Mouse (Mus musculus): ENCODE data around the gene Wdr91. TPM values are rescaled to one million over a fixed set of nuclear protein-coding genes. Genes with fewer than 3 reads are reported as not detected.
A peak's percentile ranks its signal among the peaks of the same experiment; 100 is the strongest.

The Wdr91 gene
- polyA plus RNA-seq, 1 experiment from 2014 or later = 195 TPM

GRCm38 (mm10) chr6:34879101-34879740, 31.5 kb downstream of the Wdr91 start:
- Histone ChIP-seq H3K36me3 (ENCODE audit: inconsistent target) (peaks cover 40% of the 10 kb centered on the region), H3K4me3 (ENCODE audit: inconsistent target) (no peak overlapping the region), H3K79me2 (ENCODE audit: inconsistent target) (peaks cover 24% of the 10 kb centered on the region; the same call in 1 of the 2 replicates), H3K27ac (peak overlapping the region; percentile 68)
- 86% methylated on average over 16 of the region's 16 CpGs for WGBS (ENCODE audit: missing documents)

- WGBS (ENCODE audit: missing documents) = 1% methylated on average over 41 of the region's 56 CpGs
- peaks cover 30% of the 10 kb centered on the region; the same call in 1 of the 2 replicates for H3K36me3 ChIP-seq (ENCODE audit: inconsistent target)
Measured at GRCm38 (mm10) chr6:34877509-34878321, 33.0 kb downstream of the Wdr91 start, which contains the start of gene Cyren. Cyren (minus strand) TSS chr6:34878060.

GRCm38 (mm10) chr6:34876835-34877156, 33.9 kb downstream of the Wdr91 start:
- peak overlapping the region; percentile 99 for H3K27ac ChIP-seq
- H3K36me3 ChIP-seq (ENCODE audit: inconsistent target) = peaks cover 27% of the 10 kb centered on the region; the same call in 1 of the 2 replicates
- peak overlapping the region; percentile 61; the same call in 1 of the 2 replicates for H3K4me3 ChIP-seq (ENCODE audit: inconsistent target)
- WGBS (ENCODE audit: missing documents) = 30% methylated on average over 2 of the region's 2 CpGs
- H3K79me2 ChIP-seq (ENCODE audit: inconsistent target) = peaks cover 6% of the 10 kb centered on the region

More at GRCm38 (mm10) chr6:34877509-34878321, 33.0 kb downstream of the Wdr91 start, which contains the start of gene Cyren:
- H3K4me3 ChIP-seq (ENCODE audit: inconsistent target) = peak within 1 kb of the TSS; percentile 61
- peak within 1 kb of the TSS; percentile 99 for H3K27ac ChIP-seq
- H3K79me2 ChIP-seq (ENCODE audit: inconsistent target) = peaks cover 11% of the 10 kb centered on the region

GRCm38 (mm10) chr6:34875966-34876834, 34.5 kb downstream of the Wdr91 start:
- WGBS (ENCODE audit: missing documents) = 62% methylated on average over 12 of the region's 12 CpGs
- peak overlapping the region; percentile 99 for H3K27ac ChIP-seq
- H3K36me3 ChIP-seq (ENCODE audit: inconsistent target) = peaks cover 21% of the 10 kb centered on the region; the same call in 1 of the 2 replicates
- no peak overlapping the region; the same call in 1 of the 2 replicates for H3K4me3 ChIP-seq (ENCODE audit: inconsistent target)
- H3K79me2 ChIP-seq (ENCODE audit: inconsistent target) = peaks cover 9% of the 10 kb centered on the region

- peak overlapping the region; percentile 99 for H3K27ac ChIP-seq
- peaks cover 12% of the 10 kb centered on the region; the same call in 1 of the 2 replicates for H3K36me3 ChIP-seq (ENCODE audit: inconsistent target)
- peak overlapping the region; percentile 17; the same call in 1 of the 2 replicates for H3K4me3 ChIP-seq (ENCODE audit: inconsistent target)
- WGBS (ENCODE audit: missing documents) = 5% methylated on average over 15 of the region's 15 CpGs
- peaks cover 17% of the 10 kb centered on the region for H3K79me2 ChIP-seq (ENCODE audit: inconsistent target)
Measured at GRCm38 (mm10) chr6:34875268-34875761, 35.4 kb downstream of the Wdr91 start.

GRCm38 (mm10) chr6:34874101-34874921, 36.4 kb downstream of the Wdr91 start:
- peaks cover 9% of the 10 kb centered on the region; the same call in 1 of the 2 replicates for H3K36me3 ChIP-seq (ENCODE audit: inconsistent target)
- peak overlapping the region; percentile 17; the same call in 1 of the 2 replicates for H3K4me3 ChIP-seq (ENCODE audit: inconsistent target)
- peaks cover 24% of the 10 kb centered on the region for H3K79me2 ChIP-seq (ENCODE audit: inconsistent target)
- H3K27ac ChIP-seq = peak overlapping the region; percentile 99
- WGBS (ENCODE audit: missing documents) = 20% methylated on average over 21 of the region's 21 CpGs

- peaks cover 15% of the 10 kb centered on the region; the same call in 1 of the 2 replicates for H3K36me3 ChIP-seq (ENCODE audit: inconsistent target)
- WGBS (ENCODE audit: missing documents) = 80% methylated on average over 10 of the region's 10 CpGs
- H3K79me2 ChIP-seq (ENCODE audit: inconsistent target) = peaks cover 36% of the 10 kb centered on the region
- H3K4me3 ChIP-seq (ENCODE audit: inconsistent target) = no peak overlapping the region
- H3K27ac ChIP-seq = peak overlapping the region; percentile 99
Measured at GRCm38 (mm10) chr6:34872871-34873270, 37.8 kb downstream of the Wdr91 start.

GRCm38 (mm10) chr6:34871929-34872328, 38.7 kb downstream of the Wdr91 start:
- peaks cover 46% of the 10 kb centered on the region for H3K79me2 ChIP-seq (ENCODE audit: inconsistent target)
- 70% methylated on average over 7 of the region's 7 CpGs for WGBS (ENCODE audit: missing documents)
- H3K4me3 ChIP-seq (ENCODE audit: inconsistent target) = no peak overlapping the region
- H3K27ac ChIP-seq = peak overlapping the region; percentile 99
- H3K36me3 ChIP-seq (ENCODE audit: inconsistent target) = peaks cover 20% of the 10 kb centered on the region; the same call in 1 of the 2 replicates

- H3K4me3 ChIP-seq (ENCODE audit: inconsistent target) = no peak overlapping the region
- H3K36me3 ChIP-seq (ENCODE audit: inconsistent target) = peaks cover 24% of the 10 kb centered on the region; the same call in 1 of the 2 replicates
- WGBS (ENCODE audit: missing documents) = 94% methylated on average over 5 of the region's 5 CpGs
- H3K27ac ChIP-seq = peak overlapping the region; percentile 99
- peaks cover 58% of the 10 kb centered on the region for H3K79me2 ChIP-seq (ENCODE audit: inconsistent target)
Measured at GRCm38 (mm10) chr6:34870724-34871123, 40.0 kb downstream of the Wdr91 start.

- Histone ChIP-seq H3K79me2 (ENCODE audit: inconsistent target) (peaks cover 64% of the 10 kb centered on the region), H3K36me3 (ENCODE audit: inconsistent target) (peaks cover 24% of the 10 kb centered on the region; the same call in 1 of the 2 replicates), H3K27ac (peak overlapping the region; percentile 99), H3K4me3 (ENCODE audit: inconsistent target) (no peak overlapping the region)
- 48% methylated on average over 5 of the region's 5 CpGs for WGBS (ENCODE audit: missing documents)
Measured at GRCm38 (mm10) chr6:34870136-34870535, 40.5 kb downstream of the Wdr91 start.

GRCm38 (mm10) chr6:34869225-34869915, 41.3 kb downstream of the Wdr91 start:
- WGBS (ENCODE audit: missing documents) = 16% methylated on average over 11 of the region's 13 CpGs
- Histone ChIP-seq H3K36me3 (ENCODE audit: inconsistent target) (peaks cover 24% of the 10 kb centered on the region; the same call in 1 of the 2 replicates), H3K27ac (peak overlapping the region; percentile 99), H3K79me2 (ENCODE audit: inconsistent target) (peaks cover 71% of the 10 kb centered on the region), H3K4me3 (ENCODE audit: inconsistent target) (no peak overlapping the region)

- Histone ChIP-seq H3K4me3 (ENCODE audit: inconsistent target) (no peak overlapping the region), H3K79me2 (ENCODE audit: inconsistent target) (peaks cover 78% of the 10 kb centered on the region), H3K36me3 (ENCODE audit: inconsistent target) (peaks cover 24% of the 10 kb centered on the region; the same call in 1 of the 2 replicates), H3K27ac (peak overlapping the region; percentile 99)
- 69% methylated on average over 20 of the region's 20 CpGs for WGBS (ENCODE audit: missing documents)
Measured at GRCm38 (mm10) chr6:34868507-34869217, 42.0 kb downstream of the Wdr91 start.
